Mouse (Mus musculus): ENCODE measurements around the gene Pip4k2c. TPM values are rescaled to one million over a fixed set of nuclear protein-coding genes. Genes with fewer than 3 reads are reported as not detected.

The Pip4k2c gene
- total RNA-seq, 1 experiment from 2014 or later, result 48.8 TPM

GRCm38 (mm10) chr10:127188465-127189115, 22.8 kb downstream of the Pip4k2c start:
- peak; percentile 72 for DNase-seq

- no peak for DNase-seq
These were observed 23.3 kb downstream of the Pip4k2c start for GRCm38 (mm10) chr10:127188079-127188453.

GRCm38 (mm10) chr10:127187371-127188078, 23.9 kb downstream of the Pip4k2c start:
- no peak for DNase-seq

- DNase-seq, result no peak
These were observed 24.9 kb downstream of the Pip4k2c start for GRCm38 (mm10) chr10:127186451-127186850.

- DNase-seq, result no peak
These were observed 25.9 kb downstream of the Pip4k2c start for GRCm38 (mm10) chr10:127185506-127185905.

GRCm38 (mm10) chr10:127185101-127185500, 26.3 kb downstream of the Pip4k2c start:
- no peak for DNase-seq

- no peak for DNase-seq
These were observed 27.6 kb downstream of the Pip4k2c start for GRCm38 (mm10) chr10:127183759-127184158.

- DNase-seq, result no peak
These were observed 28.8 kb downstream of the Pip4k2c start for GRCm38 (mm10) chr10:127182624-127183023.

- no peak for DNase-seq
These were observed 29.8 kb downstream of the Pip4k2c start for GRCm38 (mm10) chr10:127181566-127181965.

GRCm38 (mm10) chr10:127180695-127181047, 30.7 kb downstream of the Pip4k2c start:
- no peak for DNase-seq

GRCm38 (mm10) chr10:127179871-127180694, 31.3 kb downstream of the Pip4k2c start, which contains the start of gene Slc26a10:
TSS of gene Slc26a10 (minus strand) at chr10:127180645.
- DNase-seq, result no peak

- no peak for DNase-seq
These were observed 32.9 kb downstream of the Pip4k2c start for GRCm38 (mm10) chr10:127178286-127179027.

GRCm38 (mm10) chr10:127177719-127178118, 33.7 kb downstream of the Pip4k2c start:
- peak; percentile 68 for DNase-seq

- DNase-seq, result no peak
These were observed 34.1 kb downstream of the Pip4k2c start for GRCm38 (mm10) chr10:127177235-127177634.

- no peak for DNase-seq
These were observed 34.6 kb downstream of the Pip4k2c start for GRCm38 (mm10) chr10:127176756-127177155.

- DNase-seq, result no peak
These were observed 35.2 kb downstream of the Pip4k2c start for GRCm38 (mm10) chr10:127176228-127176627.

GRCm38 (mm10) chr10:127174170-127174569, 37.2 kb downstream of the Pip4k2c start:
- DNase-seq, result no peak

- no peak for DNase-seq
These were observed 38.0 kb downstream of the Pip4k2c start for GRCm38 (mm10) chr10:127173148-127174065.

- no peak for DNase-seq
These were observed 39.7 kb downstream of the Pip4k2c start for GRCm38 (mm10) chr10:127171631-127172200.

- peak; percentile 86 for DNase-seq
These were observed 40.5 kb downstream of the Pip4k2c start for GRCm38 (mm10) chr10:127170837-127171272.

- DNase-seq, result peak; percentile 26
These were observed 41.4 kb downstream of the Pip4k2c start for GRCm38 (mm10) chr10:127170002-127170401.
